Mouse (Mus musculus) midbrain, embryonic 11.5 days (tissue): ENCODE measurements around the gene Rgs16. TPM values are rescaled to one million over a fixed set of nuclear protein-coding genes. Genes with fewer than 3 reads are reported as not detected.
A peak's percentile ranks its signal among the peaks of the same experiment; 100 is the strongest.
"Not testable (repeated sequence)": the region's sequence is repeated elsewhere in the genome, so short reads cannot be mapped to it uniquely, and the experiment has no call there.

Experiments
- ATAC-seq: fragments of 200-750 bp; cut with Nextera tagmentation; 2 replicates; pipeline ENCODE4 v1.8.0; 2017; ENCODE audit warnings: moderate TSS enrichment, moderate library complexity; ENCODE audit not compliant: low FRiP score
- DNase-seq: peaks from one replicate; pipeline ENCODE4 v3.0.0; 2015; ENCODE audit warnings: low spot score; ENCODE audit errors: missing footprints
- H3K27ac ChIP-seq: fragments of 300-500 bp; sonication (generic); 2 replicates; pipeline ENCODE4 v1.5.1; 2014; ENCODE audit warnings: low read depth, low read length
- H3K27me3 ChIP-seq: fragments of 300-500 bp; sonication (generic); 2 replicates; pipeline ENCODE4 v1.6.1; 2014; ENCODE audit warnings: mild to moderate bottlenecking, low read length, moderate library complexity, mixed read lengths; ENCODE audit not compliant: control insufficient read depth, insufficient read depth
- H3K36me3 ChIP-seq: fragments of 300-500 bp; sonication (generic); 2 replicates; pipeline ENCODE4 v1.6.1; 2014; ENCODE audit warnings: mild to moderate bottlenecking, low read length, moderate library complexity, mixed read lengths; ENCODE audit not compliant: control insufficient read depth, insufficient read depth
- H3K4me1 ChIP-seq: fragments of 300-500 bp; sonication (generic); 2 replicates; pipeline ENCODE4 v1.6.1; 2014; ENCODE audit warnings: low read length; ENCODE audit not compliant: control insufficient read depth, insufficient read depth
- H3K4me2 ChIP-seq: fragments of 300-500 bp; sonication (generic); 2 replicates; pipeline ENCODE4 v1.6.1; 2014; ENCODE audit warnings: mild to moderate bottlenecking, moderate library complexity
- H3K4me3 ChIP-seq: fragments of 300-500 bp; sonication (generic); 2 replicates; pipeline ENCODE4 v1.5.1; 2014; ENCODE audit warnings: low read depth, low read length
- H3K9ac ChIP-seq: fragments of 300-500 bp; sonication (generic); 2 replicates; pipeline ENCODE4 v1.6.1; 2014; ENCODE audit warnings: low read length
- H3K9me3 ChIP-seq: fragments of 300-500 bp; sonication (generic); 2 replicates; pipeline ENCODE4 v1.6.1; 2016; ENCODE audit warnings: low read length; ENCODE audit not compliant: control insufficient read depth
- WGBS: fragments of 180-500 bp; shearing (Covaris S2); extraction: QIAGEN DNeasy Blood & Tissue Kit; methylation state at CpG from one replicate; pipeline ENCODE4 v1.1.7; 2014; 5-methylcytosine and 5-hydroxymethylcytosine counted together
- polyA plus RNA-seq: library from polyadenylated mRNA; unstranded; fragments of >200 nt; fragmentation: Nextera tagmentation; extraction: Ambion mirVana; gene quantifications from 2 replicates; pipeline ENCODE4 v1.2.1, GENCODE M21; 2014

Rgs16 gene
- polyA plus RNA-seq, 1 experiment from 2014 or later: 21.6 TPM

DNA sequence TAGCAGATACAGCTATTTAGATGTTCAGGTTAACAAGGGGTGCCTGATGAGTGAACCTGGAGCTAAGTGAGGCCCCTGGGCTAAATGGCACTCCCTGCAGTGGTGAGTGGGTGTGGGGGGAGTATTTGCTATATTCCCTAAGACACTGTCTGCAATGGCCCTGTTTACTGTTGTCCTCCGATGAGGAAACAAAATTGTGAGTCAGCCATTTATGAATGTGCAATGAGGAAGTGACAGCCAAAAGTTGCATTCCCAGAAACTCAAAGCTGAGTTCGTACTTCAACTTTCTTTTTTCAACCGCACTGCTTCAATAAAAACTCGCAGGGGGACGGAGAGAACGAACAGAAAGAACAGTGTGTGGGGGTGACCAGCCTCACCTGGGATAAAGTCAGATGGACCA is 12.4 kb downstream of the Rgs16 start:
- Histone ChIP-seq H3K27ac (no peak overlapping the region), H3K36me3 (no peaks in the 10 kb centered on the region; the same call in 1 of the 2 replicates), H3K27me3 (no peaks in the 10 kb centered on the region), H3K9me3 (no peaks in the 10 kb centered on the region), H3K4me2 (no peak overlapping the region), H3K4me1 (peaks cover 5% of the 10 kb centered on the region), H3K9ac (no peak overlapping the region), H3K4me3 (no peak overlapping the region)
- DNase-seq (no peak), ATAC-seq (no peak)
- 96% methylated on average over 6 of the region's 6 CpGs for WGBS

DNA sequence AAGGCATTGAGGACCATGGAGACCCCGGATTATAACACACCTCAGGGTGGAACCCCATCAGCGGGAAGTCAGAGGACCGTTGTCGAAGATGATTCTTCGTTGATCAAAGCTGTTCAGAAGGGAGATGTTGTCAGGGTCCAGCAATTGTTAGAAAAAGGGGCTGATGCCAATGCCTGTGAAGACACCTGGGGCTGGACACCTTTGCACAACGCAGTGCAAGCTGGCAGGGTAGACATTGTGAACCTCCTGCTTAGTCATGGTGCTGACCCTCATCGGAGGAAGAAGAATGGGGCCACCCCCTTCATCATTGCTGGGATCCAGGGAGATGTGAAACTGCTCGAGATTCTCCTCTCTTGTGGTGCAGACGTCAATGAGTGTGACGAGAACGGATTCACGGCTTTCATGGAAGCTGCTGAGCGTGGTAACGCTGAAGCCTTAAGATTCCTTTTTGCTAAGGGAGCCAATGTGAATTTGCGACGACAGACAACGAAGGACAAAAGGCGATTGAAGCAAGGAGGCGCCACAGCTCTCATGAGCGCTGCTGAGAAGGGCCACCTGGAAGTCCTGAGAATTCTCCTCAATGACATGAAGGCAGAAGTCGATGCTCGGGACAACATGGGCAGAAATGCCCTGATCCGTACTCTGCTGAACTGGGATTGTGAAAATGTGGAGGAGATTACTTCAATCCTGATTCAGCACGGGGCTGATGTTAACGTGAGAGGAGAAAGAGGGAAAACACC is 13.7 kb downstream of the Rgs16 start:
- H3K4me1 ChIP-seq: peaks cover 2% of the 10 kb centered on the region; the same call in 1 of the 2 replicates
- H3K27ac ChIP-seq: no peak overlapping the region
- H3K9me3 ChIP-seq: no peaks in the 10 kb centered on the region
- no peak overlapping the region for H3K4me3 ChIP-seq
- no peak overlapping the region for H3K4me2 ChIP-seq
- no peaks in the 10 kb centered on the region; the same call in 1 of the 2 replicates for H3K36me3 ChIP-seq
- H3K9ac ChIP-seq: no peak overlapping the region
- ATAC-seq (no peak), DNase-seq (no peak)
- H3K27me3 ChIP-seq: no peaks in the 10 kb centered on the region
- WGBS: 75% methylated on average over 25 of the region's 25 CpGs

DNA sequence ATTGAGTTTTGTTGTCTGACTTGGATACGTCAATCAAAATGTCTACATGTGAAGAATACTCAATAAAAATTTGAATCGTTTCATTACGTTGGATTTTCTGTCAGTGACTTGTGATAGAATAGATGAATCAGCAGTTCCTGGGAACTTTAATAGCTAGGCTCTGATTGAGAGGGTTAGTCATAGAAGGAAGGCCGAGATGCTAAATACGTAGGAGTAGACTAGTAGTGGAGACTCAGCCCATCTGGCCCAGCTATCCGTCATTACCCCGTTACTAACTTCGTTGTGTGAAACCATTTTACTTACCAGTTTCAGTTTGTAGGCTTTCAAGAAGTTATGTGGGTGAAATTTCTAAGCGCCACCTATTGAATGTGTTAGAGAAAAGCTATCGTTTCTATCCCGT is 24.0 kb downstream of the Rgs16 start:
- no peak overlapping the region for H3K9ac ChIP-seq
- DNase-seq (no peak), ATAC-seq (no peak)
- no peak overlapping the region for H3K4me2 ChIP-seq
- no peak overlapping the region for H3K4me3 ChIP-seq
- WGBS: 92% methylated on average over 11 of the region's 11 CpGs
- no peaks in the 10 kb centered on the region for H3K36me3 ChIP-seq
- no peaks in the 10 kb centered on the region for H3K27me3 ChIP-seq
- no peaks in the 10 kb centered on the region for H3K4me1 ChIP-seq
- no peaks in the 10 kb centered on the region for H3K9me3 ChIP-seq
- H3K27ac ChIP-seq: no peak overlapping the region

DNA sequence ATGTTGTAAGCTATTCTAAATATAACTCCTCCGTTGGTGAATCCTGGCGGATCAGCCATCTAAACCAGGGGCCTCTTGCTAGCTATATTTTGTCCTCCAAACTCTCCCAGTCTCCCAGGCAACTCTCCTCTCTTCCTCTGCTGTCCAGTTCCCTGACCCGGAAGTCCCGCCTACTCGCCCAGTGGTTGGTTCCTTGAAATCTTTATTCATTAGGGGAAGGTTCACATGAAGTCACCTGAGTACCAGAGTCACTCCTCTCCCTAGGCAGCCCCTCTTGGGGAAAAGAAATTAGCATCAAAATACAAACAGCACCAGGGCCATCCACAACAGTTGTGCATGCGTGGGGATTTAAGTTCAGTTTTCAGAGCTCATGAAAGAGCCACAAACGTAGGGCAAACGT is 26.1 kb downstream of the Rgs16 start:
- Histone ChIP-seq H3K4me3 (no peak overlapping the region), H3K4me1 (no peaks in the 10 kb centered on the region), H3K36me3 (no peaks in the 10 kb centered on the region), H3K27me3 (no peaks in the 10 kb centered on the region), H3K9ac (no peak overlapping the region), H3K9me3 (no peaks in the 10 kb centered on the region), H3K27ac (no peak overlapping the region), H3K4me2 (no peak overlapping the region)
- ATAC-seq: no peak
- peak; percentile 73 for DNase-seq
- 48% methylated on average over 8 of the region's 8 CpGs for WGBS

GRCm38 (mm10) chr1:153767281-153767680 is 27.1 kb downstream of the Rgs16 start:
- no peaks in the 10 kb centered on the region for H3K9me3 ChIP-seq
- H3K4me1 ChIP-seq: no peaks in the 10 kb centered on the region
- H3K27me3 ChIP-seq: no peaks in the 10 kb centered on the region
- 89% methylated on average over 1 of the region's 1 CpGs for WGBS
- no peaks in the 10 kb centered on the region for H3K36me3 ChIP-seq
- no peak overlapping the region for H3K27ac ChIP-seq
- DNase-seq (peak; percentile 56), ATAC-seq (no peak)
- H3K4me3 ChIP-seq: no peak overlapping the region
- no peak overlapping the region for H3K4me2 ChIP-seq
- no peak overlapping the region for H3K9ac ChIP-seq

DNA sequence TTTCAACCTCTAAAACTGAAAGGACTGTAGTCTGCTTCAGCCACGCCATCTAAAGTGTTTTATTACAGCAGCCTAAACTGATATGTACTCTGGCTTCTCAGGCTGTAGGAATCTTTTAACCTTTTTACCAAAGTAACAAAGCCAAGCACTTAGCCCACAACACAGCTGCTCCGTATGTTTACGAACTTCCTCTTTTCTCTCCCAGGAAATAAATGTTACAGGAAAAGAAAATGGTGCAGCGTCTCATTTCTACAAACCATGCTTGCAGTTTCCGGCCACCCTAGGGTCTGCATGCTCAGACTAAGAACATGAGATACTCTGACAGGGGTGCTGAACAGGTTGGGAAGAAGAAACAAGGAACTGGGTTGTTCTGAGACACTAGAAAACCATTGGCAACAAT is 28.3 kb downstream of the Rgs16 start:
- Histone ChIP-seq H3K27me3 (no peaks in the 10 kb centered on the region), H3K9ac (no peak overlapping the region), H3K36me3 (no peaks in the 10 kb centered on the region), H3K4me2 (no peak overlapping the region), H3K4me1 (no peaks in the 10 kb centered on the region), H3K9me3 (no peaks in the 10 kb centered on the region), H3K4me3 (no peak overlapping the region), H3K27ac (no peak overlapping the region)
- WGBS: 85% methylated on average over 5 of the region's 5 CpGs
- DNase-seq (peak; percentile 45), ATAC-seq (no peak)

- ATAC-seq, H3K9ac ChIP-seq, H3K9me3 ChIP-seq, H3K36me3 ChIP-seq, H3K4me1 ChIP-seq, H3K27me3 ChIP-seq, H3K4me3 ChIP-seq, DNase-seq, H3K27ac ChIP-seq, H3K4me2 ChIP-seq: not testable (repeated sequence)
- WGBS: 66% methylated on average over 6 of the region's 6 CpGs
These were observed 29.4 kb downstream of the Rgs16 start for GRCm38 (mm10) chr1:153769571-153769970.

- Histone ChIP-seq H3K36me3 (no peaks in the 10 kb centered on the region), H3K4me2 (no peak overlapping the region), H3K9ac (no peak overlapping the region), H3K4me1 (no peaks in the 10 kb centered on the region), H3K27ac (no peak overlapping the region), H3K27me3 (no peaks in the 10 kb centered on the region), H3K9me3 (no peaks in the 10 kb centered on the region), H3K4me3 (no peak overlapping the region)
- 80% methylated on average over 10 of the region's 10 CpGs for WGBS
- no peak for DNase-seq
- no peak for ATAC-seq
These were observed 30.0 kb downstream of the Rgs16 start for GRCm38 (mm10) chr1:153769998-153770775.

- no peak overlapping the region for H3K9ac ChIP-seq
- no peak for DNase-seq
- H3K27me3 ChIP-seq: no peaks in the 10 kb centered on the region
- no peaks in the 10 kb centered on the region for H3K9me3 ChIP-seq
- no peaks in the 10 kb centered on the region for H3K36me3 ChIP-seq
- ATAC-seq: no peak
- no peak overlapping the region for H3K4me3 ChIP-seq
- no peak overlapping the region for H3K4me2 ChIP-seq
- no peak overlapping the region for H3K27ac ChIP-seq
- WGBS: 86% methylated on average over 1 of the region's 1 CpGs
- no peaks in the 10 kb centered on the region for H3K4me1 ChIP-seq
These were observed 30.6 kb downstream of the Rgs16 start for GRCm38 (mm10) chr1:153770776-153771167.
